Mouse (Mus musculus): ENCODE measurements at regions not wholly inside any gene's neighbourhood (a gene's known extent, or its start where the extent isn't known, plus 50 kb on each side); places are given as distances from the start of the nearest gene placed in this dataset.

- peaks cover 22% of the 10 kb centered on the region for H3K4me1 ChIP-seq
- DNase-seq (ENCODE audit: extremely low spot score, low spot score), result no peak
- 72% methylated on average over 5 of the region's 5 CpGs for WGBS
- no peaks in the 10 kb centered on the region for H3K36me3 ChIP-seq (replicated peaks)
- no peak overlapping the region for H3K4me3 ChIP-seq
- no peak overlapping the region for H3K27ac ChIP-seq
- H3K9me3 ChIP-seq, result no peaks in the 10 kb centered on the region
- no peaks in the 10 kb centered on the region for H3K27me3 ChIP-seq (ENCODE audit: poor library complexity, severe bottlenecking)
Observed at GRCm38 (mm10) chr6:53765302-53765701, 55.3 kb downstream of the Tril start.

GRCm38 (mm10) chr6:53762586-53762985 is 58.0 kb downstream of the Tril start:
- Histone ChIP-seq H3K4me1 (peaks cover 31% of the 10 kb centered on the region), H3K9me3 (no peaks in the 10 kb centered on the region), H3K4me3 (no peak overlapping the region), H3K27ac (no peak overlapping the region), H3K27me3 (ENCODE audit: poor library complexity, severe bottlenecking) (no peaks in the 10 kb centered on the region), H3K36me3 (replicated peaks) (no peaks in the 10 kb centered on the region)
- 87% methylated on average over 9 of the region's 9 CpGs for WGBS
- DNase-seq (ENCODE audit: extremely low spot score, low spot score), result no peak

GRCm38 (mm10) chr6:53760651-53761058 is 60.0 kb downstream of the Tril start:
- Histone ChIP-seq H3K4me3 (no peak overlapping the region), H3K27ac (peak overlapping the region; percentile 70), H3K36me3 (replicated peaks) (no peaks in the 10 kb centered on the region), H3K9me3 (peaks cover 4% of the 10 kb centered on the region), H3K27me3 (ENCODE audit: poor library complexity, severe bottlenecking) (no peaks in the 10 kb centered on the region), H3K4me1 (peaks cover 24% of the 10 kb centered on the region)
- DNase-seq (ENCODE audit: extremely low spot score, low spot score), result peak; percentile 30
- 10% methylated on average over 6 of the region's 6 CpGs for WGBS

GRCm38 (mm10) chr6:53759686-53760306 is 60.8 kb downstream of the Tril start:
- Histone ChIP-seq H3K4me1 (peaks cover 20% of the 10 kb centered on the region), H3K27me3 (ENCODE audit: poor library complexity, severe bottlenecking) (no peaks in the 10 kb centered on the region), H3K27ac (peak overlapping the region; percentile 70), H3K9me3 (peaks cover 4% of the 10 kb centered on the region), H3K4me3 (no peak overlapping the region), H3K36me3 (replicated peaks) (no peaks in the 10 kb centered on the region)
- 71% methylated on average over 3 of the region's 3 CpGs for WGBS
- DNase-seq (ENCODE audit: extremely low spot score, low spot score), result no peak

GRCm38 (mm10) chr6:53754366-53754765 is 66.3 kb downstream of the Tril start:
- H3K4me3 ChIP-seq, result no peak overlapping the region
- WGBS, result 93% methylated on average over 3 of the region's 3 CpGs
- H3K27ac ChIP-seq, result no peak overlapping the region
- no peaks in the 10 kb centered on the region for H3K36me3 ChIP-seq (replicated peaks)
- peaks cover 4% of the 10 kb centered on the region for H3K9me3 ChIP-seq
- DNase-seq (ENCODE audit: extremely low spot score, low spot score), result no peak
- H3K4me1 ChIP-seq, result peaks cover 5% of the 10 kb centered on the region; the same call in 1 of the 2 replicates
- no peaks in the 10 kb centered on the region for H3K27me3 ChIP-seq (ENCODE audit: poor library complexity, severe bottlenecking)

GRCm38 (mm10) chr6:53750539-53750938 is 70.1 kb downstream of the Tril start:
- no peak overlapping the region for H3K4me3 ChIP-seq
- DNase-seq (ENCODE audit: extremely low spot score, low spot score), result no peak
- WGBS, result 91% methylated on average over 6 of the region's 6 CpGs
- H3K9me3 ChIP-seq, result no peaks in the 10 kb centered on the region
- no peak overlapping the region for H3K27ac ChIP-seq
- no peaks in the 10 kb centered on the region for H3K27me3 ChIP-seq (ENCODE audit: poor library complexity, severe bottlenecking)
- no peaks in the 10 kb centered on the region for H3K36me3 ChIP-seq (replicated peaks)
- H3K4me1 ChIP-seq, result peaks cover 5% of the 10 kb centered on the region; the same call in 1 of the 2 replicates

Data from forebrain, embryonic 10.5 days (tissue).